Mouse (Mus musculus) kidney, postnatal 14 days (tissue): ENCODE measurements at regions not wholly inside any gene's neighbourhood (a gene's known extent, or its start where the extent isn't known, plus 50 kb on each side); places are given as distances from the start of the nearest gene placed in this dataset.
A peak's percentile ranks its signal among the peaks of the same experiment; 100 is the strongest.

ENCODE experiments used
- DNase-seq: peaks from one replicate; pipeline ENCODE4 v3.0.0; 2022; ENCODE audit warnings: mixed read lengths

DNA sequence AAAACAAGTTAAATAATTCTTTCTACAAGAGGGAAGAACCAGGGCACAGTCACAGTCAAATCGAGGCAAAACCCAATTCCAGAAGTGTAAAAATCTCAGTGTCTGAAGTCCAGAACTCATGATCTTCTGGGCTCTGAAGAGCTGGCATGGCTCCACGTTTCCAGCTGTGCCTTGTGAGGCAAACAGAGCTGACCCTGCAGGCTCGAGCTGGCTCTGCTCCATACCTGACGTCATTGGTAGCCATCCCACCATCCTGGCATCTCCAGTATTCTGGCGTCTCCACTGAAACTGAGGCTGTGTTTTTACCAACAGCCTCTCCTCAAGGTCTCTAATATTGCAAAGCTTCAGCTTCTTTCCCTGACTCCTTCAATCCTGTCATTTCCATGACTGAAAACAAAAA, 373.4 kb downstream of the Pmp22 start:
- DNase-seq = peak; percentile 48

DNA sequence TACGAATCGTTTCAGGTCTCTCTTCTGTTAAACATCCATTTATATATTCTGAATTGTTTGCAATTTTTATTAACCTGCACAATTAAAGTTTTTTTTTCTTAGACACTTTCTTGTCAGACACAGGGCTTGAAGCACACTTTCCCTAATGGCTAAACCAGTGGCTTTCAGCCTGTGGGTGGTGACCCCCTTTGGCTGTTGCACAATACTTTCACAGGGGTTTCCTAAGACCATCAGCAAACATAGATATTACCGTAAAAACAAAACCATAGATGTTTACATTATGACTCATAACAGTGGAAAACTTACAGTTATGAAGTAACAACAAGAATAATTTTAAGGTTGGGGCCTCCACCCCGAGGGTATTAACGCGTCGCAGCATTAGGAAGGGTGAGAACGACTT, 378.6 kb downstream of the Pmp22 start:
- DNase-seq = no peak

DNA sequence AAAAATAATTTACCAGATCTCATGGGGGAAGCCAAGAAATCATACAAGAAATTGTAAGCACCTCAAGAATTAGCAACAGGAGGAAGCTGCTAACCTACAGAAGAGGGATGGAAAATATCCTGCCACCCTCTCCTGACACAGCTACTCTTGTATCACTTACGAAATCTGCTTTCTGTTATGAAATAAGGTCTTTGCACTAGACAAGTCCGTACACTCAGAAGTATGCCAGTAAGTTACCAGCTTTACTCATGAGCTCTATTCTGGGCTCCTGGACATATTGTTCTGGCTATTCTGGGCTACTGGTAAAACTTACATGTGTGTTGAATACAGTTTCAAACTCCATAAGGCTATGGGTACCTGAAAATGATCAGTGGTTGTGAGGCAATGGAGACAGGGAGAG, 379.9 kb downstream of the Pmp22 start:
- DNase-seq = no peak

DNA sequence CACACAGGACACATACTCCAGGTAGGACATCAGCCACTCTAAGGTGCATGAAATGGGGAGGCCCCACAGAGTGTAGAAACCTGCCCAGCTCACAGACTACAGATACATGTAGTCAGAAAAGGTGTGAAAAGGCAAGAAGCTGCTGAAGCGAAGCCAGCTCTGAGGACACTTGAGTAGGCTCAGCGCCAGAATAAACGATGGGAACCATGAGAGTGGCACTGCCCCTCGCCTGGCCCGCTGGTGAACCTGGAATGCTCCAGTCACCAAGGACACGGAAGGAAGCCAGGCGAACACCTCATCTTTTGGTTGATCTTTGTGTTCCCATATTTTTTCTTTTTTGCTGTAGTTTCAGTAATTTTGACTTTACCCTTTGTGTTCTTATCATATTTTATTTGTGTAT, 381.8 kb downstream of the Pmp22 start:
- peak; percentile 16 for DNase-seq

DNA sequence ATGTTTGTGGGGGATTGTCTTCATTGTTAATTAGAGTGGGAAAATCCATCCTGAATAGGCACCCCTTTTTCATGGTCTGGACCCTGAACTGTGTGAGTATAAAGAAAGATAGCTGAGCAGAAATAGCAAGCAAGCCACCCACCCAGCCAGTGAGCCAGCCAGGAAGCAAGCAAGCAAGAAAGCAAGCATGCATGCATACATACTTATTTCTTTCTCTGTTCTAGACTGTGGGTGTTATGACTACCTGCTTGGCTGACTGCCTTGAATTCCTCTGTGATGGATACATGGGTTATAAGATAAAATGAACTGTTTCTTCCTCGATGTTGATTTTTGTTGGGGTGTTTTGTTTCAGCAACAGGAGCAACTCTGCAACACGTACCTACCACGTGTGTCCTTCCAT, 385.8 kb downstream of the Pmp22 start:
- DNase-seq = no peak

DNA sequence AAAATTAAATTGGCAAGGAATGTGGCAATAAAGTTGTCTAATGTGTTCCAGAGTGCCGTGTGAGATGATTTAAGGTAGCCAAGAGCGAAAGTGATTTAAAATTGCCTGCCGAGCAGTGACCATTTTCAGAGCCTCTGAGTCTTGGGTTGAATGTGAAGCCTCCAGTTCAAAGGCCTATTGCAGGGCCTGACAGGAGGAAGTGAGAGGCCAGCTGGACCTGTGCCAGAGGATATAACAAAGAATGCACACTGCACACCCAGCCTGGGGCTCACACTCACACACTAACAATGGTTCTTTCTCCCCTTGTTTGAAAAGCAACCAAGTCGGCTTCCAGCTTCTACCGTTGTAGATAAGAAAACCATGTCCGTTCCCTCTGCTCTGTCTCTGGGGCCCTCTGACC, 390.1 kb downstream of the Pmp22 start:
- peak; percentile 48 for DNase-seq

DNA sequence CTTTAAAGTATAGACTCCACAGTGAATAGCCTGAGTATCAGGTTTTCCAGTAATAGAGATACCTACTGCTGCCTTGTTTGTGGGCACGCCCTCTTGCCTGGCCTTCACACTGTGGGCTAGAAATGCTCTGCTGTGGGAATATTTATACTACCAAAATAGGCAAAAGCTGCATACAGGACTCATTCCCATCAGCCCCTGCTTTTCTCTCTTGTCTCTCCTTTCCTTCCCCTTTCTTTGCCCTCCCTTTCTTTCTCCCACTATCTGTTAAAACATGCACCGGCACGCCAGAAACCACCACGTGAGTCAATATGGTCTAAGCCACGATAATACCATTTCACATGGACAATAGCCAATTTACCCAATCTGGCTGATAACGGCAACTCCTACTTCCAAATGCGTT, 395.5 kb downstream of the Pmp22 start:
- DNase-seq = no peak

DNA sequence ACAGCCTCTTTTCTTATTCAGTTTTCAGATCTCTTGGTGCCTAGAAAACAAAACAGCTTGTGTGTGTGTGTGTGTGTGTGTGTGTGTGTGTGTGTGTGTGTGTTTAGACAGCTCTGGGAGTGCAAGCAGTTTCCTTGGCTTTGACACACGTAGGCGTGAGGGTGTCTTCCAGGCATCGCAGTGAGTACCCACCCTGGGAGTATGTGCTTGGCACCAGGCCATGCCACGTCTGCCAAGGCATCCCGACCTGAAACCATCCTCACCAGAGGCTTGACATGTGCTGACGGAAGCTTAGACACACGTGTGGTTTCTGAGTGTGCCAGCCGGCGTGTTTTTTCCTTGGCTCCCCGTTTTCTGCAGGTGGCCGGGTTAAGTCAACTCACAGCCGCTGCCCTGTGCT, 396.6 kb downstream of the Pmp22 start:
- DNase-seq = peak; percentile 2

DNA sequence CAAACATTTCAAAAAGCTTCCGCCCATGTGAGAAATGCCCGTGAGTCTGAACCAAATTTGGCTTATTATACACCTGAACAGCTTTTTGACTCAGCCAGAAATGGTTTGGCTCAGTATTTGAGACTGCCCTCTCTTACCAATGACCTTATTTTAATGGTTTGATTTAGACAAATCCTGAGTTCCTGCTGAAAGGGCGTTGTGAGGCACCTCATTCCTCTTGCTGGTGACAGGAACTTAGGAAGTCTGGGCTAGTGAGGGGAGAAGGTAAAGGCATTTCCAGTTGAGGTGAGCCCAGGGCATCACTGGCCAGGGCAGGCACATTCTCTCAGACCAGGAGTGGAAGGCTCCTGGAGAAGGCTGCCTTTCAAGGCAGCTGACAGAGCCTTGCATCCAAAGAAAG, 396.1 kb downstream of the Hs3st3b1 start:
- no peak for DNase-seq

DNA sequence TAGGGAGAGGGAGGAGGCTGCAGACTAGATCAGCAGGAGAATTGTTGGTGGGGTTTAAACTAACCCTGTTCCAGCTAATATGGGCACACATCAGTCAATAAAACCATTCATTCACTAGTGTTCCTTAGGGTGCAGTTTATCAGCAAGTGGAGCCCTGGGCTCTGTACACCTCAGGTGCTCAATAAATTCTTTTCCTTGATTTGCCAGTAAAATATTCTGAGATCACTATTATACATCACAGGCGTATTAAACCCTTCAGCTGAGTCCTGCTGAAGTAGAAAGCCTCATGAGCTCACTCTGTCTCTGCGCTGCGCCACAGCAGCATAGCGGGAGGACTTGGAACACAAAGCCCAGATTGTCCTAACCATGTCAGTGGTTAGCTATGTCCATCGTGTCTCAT, 389.3 kb downstream of the Hs3st3b1 start:
- no peak for DNase-seq

DNA sequence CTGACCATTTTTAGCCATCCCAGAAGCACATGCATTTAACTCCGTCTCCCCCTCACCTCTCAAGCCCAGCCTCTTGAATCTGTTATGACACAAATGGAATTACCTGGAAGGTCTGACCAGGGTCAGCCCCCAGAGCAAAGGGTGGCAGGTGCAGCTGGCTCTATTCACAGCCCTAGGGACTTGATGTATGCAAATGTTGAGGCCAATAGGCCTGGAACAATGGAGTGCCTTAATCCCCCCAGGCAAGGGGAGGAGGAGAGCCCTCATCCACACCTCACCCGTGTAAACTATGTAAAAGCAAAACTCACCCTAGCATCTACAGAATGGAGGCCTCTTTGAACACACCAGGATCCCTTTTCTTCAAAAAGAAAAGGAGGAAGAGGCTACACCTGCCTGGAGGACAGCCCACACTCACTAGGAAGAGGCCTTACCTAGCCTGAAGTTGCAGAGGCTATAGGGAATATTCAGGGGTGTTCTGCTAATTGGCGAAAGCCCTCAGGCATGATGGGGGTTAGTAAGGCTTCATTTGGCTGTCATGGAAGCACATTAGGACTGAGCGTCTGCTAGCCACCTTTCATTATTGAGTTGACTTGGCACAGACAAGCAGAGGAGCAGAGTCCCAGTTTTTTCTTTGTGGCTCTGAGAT, 388.4 kb downstream of the Hs3st3b1 start:
- no peak for DNase-seq

DNA sequence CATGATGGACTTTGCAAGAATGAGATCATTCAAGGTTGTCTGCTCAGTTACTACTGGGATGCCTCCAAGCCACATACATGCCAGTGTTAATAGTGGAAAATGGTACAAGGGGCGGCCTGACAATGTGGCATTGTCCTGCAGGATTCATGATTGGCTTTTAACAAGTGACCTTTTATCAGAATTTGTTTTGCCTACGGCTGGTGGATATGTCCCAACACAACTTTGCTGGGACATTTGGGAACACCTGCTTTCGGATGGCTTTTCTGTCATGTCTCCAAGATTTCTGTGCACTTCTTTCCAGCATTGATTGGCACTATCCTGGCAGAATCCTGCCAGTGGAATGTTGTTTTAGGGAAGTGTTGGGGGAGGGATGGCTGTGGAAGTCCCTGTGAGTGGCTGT, 384.4 kb downstream of the Hs3st3b1 start:
- no peak for DNase-seq

DNA sequence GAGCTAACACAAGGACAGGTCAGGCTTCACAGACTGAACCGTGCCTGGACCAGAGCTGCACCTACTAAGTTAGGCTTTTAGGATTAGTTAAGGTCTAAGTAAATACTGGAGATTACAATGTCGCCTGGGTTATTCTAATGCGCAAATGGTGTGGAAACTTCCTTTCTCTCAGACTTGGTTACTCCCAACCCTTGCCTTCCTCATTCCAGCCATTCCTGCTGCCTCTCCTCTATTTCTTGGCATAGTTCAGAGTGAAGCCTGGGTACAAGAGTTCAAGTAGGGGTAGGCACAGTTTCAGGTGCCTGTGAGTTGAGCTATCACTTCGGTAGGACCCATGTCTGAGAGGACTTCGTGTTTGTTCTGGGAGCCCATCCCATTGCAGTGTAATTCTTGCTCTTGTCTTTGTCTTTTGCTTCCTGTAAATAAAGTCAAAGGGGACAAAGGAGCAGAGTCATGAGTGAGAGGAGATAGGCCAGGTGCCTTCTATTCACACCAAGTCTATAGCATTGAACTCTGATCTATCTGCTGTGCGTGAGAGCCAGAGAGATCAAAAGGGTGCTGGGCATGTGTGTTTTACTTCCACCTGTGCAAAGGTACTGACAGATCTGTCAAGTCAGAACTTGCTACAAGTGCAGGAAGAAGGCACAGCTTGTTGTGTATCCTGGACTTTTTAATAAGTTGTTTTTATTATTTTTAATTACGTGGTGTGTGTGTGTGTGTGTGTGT, 378.0 kb downstream of the Hs3st3b1 start:
- DNase-seq = no peak

DNA sequence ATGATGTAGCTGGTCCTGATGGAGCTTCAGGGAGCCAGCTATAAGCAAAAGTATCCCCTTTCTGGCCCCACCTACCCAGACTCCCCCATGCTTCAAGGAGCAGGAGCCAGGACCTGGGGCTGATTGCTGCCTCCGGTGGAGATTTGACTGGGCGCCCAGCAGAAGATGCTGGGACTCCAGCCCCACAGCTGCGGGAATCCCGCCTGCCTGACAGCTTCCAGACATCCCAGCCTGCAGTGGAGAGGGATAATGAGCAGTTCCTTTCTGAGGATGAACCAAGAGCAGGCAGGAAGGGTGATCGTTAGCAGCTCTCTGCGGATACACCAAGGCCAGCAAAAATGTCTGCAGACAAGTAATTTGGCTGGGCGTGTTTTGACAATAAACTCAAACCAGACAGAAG, 376.6 kb downstream of the Hs3st3b1 start:
- DNase-seq = no peak

DNA sequence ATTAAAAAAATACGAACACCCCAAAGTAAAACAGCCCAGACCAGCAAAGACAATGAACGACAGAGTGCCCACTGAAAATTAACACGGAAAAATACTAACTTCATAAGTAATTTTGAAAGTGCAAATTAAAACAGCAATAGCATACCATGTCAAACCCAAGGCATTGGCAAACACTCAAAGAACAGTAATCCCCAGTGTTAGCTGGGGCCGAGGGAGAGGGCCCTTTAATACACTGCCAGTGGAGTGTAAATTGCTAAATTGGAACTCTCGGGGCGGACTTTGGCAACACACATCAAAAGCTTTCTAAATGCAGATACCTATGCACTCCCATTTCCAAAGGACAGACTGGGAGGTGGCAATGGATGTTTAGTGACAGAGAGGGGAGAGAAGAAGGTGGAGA, 361.6 kb downstream of the Hs3st3b1 start:
- DNase-seq = no peak

DNA sequence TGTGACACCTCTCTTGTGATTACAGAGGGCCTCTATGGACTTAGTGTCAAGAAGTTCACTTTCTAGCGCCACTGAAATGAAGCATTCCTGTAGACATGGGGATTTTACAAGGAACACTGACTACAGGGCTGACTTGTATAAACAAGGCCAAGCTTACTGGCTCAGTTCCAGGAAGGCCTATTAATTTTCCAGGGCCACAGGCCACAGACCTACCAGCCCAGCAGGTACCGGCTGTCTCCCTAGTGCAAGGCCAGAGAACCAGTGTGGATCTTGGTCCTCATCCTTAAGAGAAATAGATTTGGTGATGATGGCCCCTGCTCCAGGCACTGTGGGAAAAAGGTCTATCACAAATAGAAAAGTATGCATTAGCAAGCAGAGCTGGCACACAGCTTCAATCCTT, 359.4 kb downstream of the Hs3st3b1 start:
- peak; percentile 26 for DNase-seq

DNA sequence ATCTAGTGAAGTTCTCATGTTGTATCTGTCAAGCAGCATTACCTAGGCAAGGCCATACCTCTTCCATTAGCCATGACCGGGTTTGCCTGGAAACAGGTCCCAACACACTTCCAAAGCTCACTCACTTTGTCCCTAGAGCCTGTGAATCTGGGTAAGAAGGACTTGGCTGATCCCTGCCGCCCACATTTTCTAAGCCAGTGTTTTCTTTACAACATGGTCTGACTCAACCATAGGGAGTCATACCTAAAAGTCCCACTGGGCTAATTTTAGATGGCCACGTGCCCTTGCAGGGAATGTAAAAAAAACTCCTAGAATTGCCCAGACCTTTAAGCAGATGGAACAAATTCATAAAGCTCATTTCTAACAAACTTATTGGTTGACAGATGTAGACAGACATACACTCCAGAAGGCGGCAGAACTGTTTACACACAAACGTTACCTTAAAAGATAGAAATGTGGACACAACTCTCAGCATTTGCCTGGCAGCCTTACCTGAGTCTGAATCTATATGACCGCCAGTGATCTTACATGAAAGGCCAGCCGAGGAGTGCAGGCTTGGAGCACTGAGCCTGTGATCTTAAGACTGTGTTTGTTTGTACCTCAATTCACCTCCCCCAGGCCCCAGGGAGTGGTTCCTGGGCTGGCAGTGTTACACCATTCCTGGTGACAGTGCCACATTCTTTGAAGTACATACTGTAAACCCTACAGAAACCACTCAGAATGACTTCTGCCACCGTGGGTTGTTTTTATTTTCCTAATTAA, 356.4 kb downstream of the Hs3st3b1 start:
- DNase-seq = no peak

DNA sequence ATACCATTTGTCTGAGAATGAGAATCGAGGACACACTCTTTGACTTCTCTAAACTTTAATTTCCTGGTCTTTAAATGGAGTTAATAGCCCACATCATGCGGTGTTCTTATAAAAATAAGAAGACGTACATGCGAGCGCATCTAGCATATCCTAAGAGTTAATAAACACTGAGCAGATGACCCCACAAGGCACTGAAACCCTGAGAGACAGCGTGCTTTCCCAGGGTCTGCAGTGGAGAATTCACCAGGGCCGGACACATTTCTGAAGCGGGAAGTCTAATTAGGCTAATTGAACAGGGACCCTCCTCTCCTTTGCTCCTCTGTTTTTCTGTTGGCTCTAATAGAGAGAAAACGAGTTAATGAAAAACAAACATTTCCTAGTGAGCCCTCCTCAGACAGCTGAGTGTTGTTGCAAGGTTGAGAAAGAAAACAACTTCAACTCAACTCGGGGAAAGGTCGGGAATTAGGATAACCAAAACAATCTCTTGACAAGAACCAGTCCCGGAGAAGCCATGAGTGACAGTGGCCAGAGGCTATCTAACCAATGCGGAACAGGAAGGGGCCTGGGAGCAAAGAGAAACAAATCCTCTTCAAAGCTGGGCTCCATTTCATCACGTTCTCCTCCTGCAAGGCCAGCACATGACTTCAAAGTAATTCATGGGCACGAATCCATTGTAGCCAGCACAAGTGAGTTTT, 352.2 kb downstream of the Hs3st3b1 start:
- peak; percentile 22 for DNase-seq

DNA sequence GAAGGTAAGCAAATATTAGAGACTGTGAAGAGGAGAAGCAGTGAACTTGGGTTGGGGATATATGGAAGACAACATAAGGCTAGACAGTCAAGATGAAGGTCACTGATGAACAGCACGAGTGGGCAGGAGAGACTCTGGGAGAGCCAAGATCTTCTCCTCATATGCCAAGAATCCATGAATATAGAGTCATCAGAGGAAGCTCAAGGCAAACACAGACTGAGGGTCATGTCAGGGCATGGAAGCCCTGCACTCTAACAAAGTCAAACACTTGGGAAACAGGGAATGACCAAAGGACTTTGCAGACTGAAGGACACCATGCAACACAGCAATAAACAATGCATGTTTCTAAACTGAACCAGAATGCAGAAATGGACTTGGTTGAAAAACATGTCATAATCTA, 351.4 kb downstream of the Hs3st3b1 start:
- no peak for DNase-seq

DNA sequence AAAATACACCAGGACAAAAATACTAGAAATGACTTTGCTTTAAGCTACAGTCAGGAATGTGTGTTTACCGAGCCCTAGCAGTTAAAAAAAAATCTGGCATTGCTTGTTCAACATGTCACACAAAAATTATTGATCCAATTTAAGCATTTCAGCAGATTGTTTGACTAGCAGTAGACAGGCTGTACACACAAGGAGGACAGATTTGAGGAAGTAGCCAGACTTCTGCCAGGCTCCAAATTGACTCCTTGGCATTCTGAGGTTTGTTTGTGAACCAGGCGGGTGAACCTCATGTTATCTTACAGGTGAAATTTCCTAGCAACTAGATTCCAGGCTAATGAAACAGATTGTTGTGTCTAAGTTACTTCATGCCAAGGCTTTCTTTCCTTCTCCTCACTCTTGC, 348.8 kb downstream of the Hs3st3b1 start:
- no peak for DNase-seq

DNA sequence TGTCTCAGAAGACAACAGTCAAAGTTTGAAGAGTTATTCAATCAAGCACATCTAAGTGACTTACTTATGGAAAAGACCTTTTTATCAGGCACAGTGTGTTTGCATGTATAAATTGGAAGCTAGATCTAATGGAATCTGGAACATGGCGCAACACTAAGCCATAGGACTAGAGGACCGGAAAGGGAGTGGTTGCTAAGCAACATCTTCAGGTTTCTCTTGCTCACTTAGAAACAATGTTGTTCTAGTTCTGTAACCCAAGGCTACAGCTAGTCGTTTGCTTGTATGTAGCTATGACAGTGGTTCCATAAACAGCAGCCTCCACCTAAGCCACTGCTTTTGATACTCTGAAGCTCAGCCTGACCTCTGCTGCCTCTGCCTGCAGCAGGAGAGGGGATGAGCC, 338.8 kb downstream of the Hs3st3b1 start:
- DNase-seq = no peak

DNA sequence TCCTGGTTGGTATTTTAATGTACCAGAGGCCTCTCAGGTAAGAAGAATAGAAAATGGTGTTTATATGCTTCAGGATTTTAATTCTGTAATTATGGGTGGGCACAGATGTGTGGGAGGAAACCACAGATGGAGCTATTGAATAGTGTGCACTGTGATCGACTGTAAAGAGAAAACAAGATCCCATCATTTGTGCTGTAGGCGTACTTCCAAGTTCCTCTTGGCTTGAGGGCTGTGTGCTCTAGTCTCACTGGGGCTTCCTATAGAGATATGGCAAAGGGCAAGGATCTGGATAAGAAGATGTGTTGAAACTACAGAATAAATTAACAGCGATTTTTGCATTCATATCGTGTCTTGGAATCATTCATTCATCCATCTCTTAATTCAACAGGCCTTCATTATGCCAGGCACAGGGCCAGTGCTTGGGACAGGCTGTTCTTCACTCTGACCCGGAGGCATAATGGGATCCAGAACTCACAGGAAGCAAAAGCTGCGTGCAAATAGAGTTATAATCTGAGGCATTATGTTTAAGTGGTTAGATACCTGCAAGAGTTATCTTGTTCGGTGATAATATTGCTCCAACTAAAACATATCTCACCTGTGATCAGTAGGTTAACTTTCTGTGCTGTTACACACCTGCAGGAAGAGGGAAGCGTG, 336.7 kb downstream of the Hs3st3b1 start:
- no peak for DNase-seq

DNA sequence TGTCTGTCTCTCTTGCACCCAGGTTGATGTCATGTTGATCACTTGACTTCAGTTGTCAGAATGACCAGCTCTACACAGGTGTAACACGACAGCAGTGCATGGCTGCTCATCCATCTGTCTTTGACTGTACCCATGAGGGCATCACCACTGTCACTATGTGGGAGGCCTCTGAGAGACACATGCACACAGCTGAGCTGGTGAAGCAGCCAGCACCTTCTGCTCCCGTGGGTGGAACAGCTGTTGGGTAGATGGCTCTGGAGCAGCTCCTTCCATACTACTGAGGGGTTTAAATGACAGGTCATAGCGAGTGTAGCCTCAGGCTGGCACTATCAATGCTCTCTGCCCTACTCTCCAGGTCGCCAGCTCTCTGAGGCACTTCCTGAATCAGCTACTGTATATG, 301.9 kb downstream of the Hs3st3b1 start:
- no peak for DNase-seq
